Mouse (Mus musculus) left cerebral cortex, adult 9 months (tissue): ENCODE data around the gene Rcn3.
A peak's percentile ranks its signal among the peaks of the same experiment; 100 is the strongest.
"Not testable (repeated sequence)": the region's sequence is repeated elsewhere in the genome, so short reads cannot be mapped to it uniquely, and the experiment has no call there.

Experiments used
- DNase-seq, 2 experiments: peaks; one replicate each; pipeline ENCODE4 v3.0.0; 2022; ENCODE audit warnings: low spot score in 2 of 2

Gene Rcn3

DNA sequence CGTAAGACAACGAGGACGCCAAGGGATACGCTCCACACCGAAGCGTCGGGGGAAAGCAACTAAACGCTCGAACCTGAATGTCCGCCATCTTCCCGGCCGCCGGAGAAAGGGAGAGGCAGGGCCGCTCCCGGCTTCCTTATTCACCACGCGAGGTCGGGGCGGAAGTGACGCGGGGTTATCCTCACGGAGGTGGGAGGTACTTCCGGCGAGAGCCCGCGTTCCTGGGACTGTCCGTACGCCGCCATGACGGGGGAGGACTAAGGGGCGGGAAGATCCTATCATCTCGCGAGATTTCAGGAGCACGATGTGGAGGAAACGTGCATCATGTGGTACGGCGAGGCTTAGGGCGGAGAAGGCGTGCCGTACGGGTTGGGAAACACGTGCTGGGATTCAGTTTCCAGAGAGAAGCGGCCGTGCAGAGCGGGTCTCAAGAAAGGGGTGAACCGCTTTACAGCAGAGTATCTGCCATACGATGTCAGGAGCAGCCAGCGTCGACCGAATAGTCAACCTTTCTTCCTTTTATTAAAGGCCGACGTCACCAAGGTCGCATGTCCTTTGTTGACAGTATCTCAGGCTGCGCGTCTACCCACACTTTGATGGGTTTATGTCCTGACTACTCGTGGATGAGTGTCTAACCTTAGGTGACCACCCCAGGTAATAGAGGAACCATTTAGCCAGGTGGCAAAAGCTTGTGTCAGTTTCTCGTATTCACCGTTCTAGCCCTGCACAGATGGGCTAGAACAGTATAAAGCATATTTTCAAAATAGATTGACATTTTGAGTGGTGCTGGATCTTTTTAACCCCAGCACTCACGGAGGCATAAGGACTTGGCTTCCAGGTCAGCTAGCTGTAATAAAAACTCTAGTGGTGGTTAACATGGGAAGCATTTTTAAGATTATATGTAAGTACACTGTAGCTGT is 32.5 kb upstream of the Rcn3 start, which contains the start of gene Rps11:
TSS of gene Rps11 (minus strand) at position 216 of the 920 bp plus-strand sequence.
- DNase-seq: peak; percentile 97 to 99

GRCm38 (mm10) chr7:45123186-45123570 is 31.2 kb upstream of the Rcn3 start:
- DNase-seq: no peak

- no peak for DNase-seq
Observed at GRCm38 (mm10) chr7:45122561-45123185, 30.7 kb upstream of the Rcn3 start.

DNA sequence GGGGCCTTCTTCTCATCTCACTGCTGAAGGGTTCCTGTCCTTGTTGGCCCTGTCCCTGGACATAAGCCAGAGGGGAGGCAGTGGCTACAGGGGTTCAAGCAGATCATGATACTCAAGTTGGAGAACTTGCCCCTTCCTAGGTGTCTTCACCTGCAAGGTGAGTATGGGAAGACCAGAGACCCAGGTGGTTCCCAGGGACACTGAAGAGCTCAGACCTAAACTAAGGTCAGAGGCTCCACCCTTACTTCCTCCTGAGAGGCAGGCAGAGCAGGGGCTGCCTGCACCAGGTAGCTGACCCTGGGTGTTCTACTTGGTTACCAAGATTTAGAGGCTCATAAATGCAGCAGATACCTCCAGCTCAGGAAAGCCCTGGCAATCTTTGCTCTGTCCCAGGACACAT is 29.9 kb upstream of the Rcn3 start:
- DNase-seq: no peak

- DNase-seq: no peak
Observed at GRCm38 (mm10) chr7:45121404-45121803, 29.4 kb upstream of the Rcn3 start.

GRCm38 (mm10) chr7:45119780-45120709 is 28.0 kb upstream of the Rcn3 start:
- no peak for DNase-seq

DNA sequence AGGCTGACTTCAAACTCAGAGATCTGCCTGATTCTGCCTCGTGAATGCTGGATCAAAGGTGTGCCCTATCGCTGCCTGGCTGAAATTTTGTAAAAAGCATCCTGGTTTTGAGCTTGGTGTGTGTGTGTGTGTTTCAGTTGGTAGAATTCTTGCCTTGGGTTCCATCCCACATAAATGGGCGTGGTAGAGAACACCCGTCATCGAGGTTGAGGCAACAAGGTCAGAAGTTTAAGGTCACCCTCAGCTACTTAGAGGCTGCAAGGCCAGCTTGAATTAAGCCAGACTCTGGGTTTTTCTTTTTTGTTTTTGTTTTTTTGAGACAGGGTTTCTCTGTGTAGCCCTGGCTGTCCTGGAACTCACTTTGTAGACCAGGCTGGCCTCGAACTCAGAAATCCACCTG is 26.3 kb upstream of the Rcn3 start:
- DNase-seq: no peak

DNA sequence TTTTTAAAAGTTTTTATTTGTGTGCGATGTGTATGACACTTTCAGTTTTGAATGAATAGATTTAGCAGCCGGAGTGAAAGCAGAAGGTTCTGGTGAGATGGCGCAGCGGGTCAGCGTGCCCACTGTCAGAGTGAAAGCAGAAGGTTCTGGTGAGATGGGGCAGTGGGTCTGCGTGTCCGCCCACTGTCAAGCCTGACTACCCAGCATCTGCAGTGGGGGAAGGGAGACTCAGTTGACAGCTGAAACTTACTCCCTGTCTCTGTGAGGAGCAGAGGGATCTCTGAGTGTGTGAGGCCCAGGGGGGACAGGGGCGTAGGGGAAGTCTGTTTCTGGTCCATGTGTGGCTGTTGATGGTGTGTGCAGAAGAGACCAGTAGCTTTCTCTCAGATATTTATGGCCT is 25.5 kb upstream of the Rcn3 start:
- no peak for DNase-seq

- no peak for DNase-seq
Observed at GRCm38 (mm10) chr7:45113476-45113875, 21.5 kb upstream of the Rcn3 start.

- no peak for DNase-seq
Observed at GRCm38 (mm10) chr7:45112529-45112928, 20.5 kb upstream of the Rcn3 start.

DNA sequence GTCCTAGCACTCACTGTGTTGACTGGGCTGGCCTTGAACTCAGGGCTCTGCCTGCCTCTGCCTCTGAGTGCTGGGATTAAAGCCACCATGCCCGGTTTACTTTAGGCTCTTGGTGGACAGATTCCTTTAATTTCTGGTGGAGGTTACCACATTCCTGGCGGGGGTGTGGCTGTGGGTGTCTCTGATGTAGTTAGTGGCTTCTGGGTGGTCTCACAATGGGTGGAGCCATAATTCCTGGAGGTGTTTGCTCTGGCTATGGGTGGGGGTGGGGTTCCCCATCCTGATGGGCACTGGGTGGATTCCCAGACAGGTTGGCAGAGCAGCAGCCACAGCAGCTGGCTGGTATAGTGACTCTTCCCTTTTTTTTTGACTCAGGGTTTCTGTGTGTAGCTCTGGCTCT is 19.9 kb upstream of the Rcn3 start:
- no peak for DNase-seq

DNA sequence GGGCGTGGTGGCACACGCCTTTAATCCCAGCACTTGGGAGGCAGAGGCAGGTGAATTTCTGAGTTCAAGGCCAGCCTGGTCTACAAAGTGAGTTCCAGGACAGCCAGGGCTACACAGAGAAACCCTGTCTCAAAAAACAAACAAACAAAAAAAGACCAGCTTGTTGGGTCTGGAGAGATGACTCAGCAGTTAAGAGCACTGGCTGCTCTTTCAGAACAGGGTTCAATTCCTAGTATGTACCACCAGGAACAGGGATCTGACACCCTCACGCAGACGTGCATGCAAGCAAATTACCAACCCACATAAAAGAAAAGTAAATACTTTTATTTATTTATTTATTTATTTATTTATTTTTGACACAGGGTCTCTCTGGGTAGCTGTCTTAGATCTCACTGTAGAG is 18.1 kb upstream of the Rcn3 start:
- DNase-seq: not testable (repeated sequence)

GRCm38 (mm10) chr7:45107052-45107645 is 15.1 kb upstream of the Rcn3 start:
- DNase-seq: no peak

- no peak for DNase-seq
Observed at GRCm38 (mm10) chr7:45106441-45106840, 14.4 kb upstream of the Rcn3 start.

DNA sequence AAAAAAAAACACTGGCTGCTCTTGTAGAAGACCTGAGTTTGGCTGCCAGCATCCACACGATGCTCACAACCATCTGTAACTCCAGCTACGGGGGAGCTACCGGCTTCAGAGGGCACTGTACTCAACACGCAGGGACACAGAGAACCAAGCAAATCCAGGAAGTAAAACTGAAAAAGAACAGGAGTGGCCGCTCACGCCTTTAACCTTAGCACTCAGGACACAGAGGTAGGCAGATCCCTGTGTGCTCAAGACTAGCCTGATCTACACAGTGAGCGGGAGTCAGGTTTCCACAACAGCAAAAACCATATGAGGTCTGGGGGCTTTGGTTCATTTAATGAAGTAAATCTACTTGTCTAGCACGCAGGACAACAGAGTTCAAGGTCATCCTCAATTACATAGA is 13.5 kb upstream of the Rcn3 start:
- no peak for DNase-seq

DNA sequence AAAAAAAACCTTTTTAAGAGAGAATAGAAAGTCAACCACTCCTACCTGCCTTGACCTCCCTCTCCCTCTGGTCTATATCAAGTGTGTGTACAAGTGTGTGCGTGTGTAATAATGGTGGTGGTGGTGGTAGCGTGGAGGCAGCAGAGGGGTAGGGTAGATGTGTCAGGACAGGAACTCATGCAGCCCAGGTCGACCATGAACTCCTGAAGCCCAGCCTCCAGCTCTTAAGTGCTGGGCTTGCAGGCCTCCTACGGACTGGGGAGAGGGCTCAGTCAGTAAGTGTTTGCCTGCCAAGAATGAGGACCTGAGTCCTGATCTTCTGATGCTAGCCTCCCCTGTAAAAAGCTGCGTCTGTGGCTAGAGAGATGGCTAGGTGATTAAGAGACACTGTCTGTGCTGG is 12.9 kb upstream of the Rcn3 start:
- DNase-seq: no peak

DNA sequence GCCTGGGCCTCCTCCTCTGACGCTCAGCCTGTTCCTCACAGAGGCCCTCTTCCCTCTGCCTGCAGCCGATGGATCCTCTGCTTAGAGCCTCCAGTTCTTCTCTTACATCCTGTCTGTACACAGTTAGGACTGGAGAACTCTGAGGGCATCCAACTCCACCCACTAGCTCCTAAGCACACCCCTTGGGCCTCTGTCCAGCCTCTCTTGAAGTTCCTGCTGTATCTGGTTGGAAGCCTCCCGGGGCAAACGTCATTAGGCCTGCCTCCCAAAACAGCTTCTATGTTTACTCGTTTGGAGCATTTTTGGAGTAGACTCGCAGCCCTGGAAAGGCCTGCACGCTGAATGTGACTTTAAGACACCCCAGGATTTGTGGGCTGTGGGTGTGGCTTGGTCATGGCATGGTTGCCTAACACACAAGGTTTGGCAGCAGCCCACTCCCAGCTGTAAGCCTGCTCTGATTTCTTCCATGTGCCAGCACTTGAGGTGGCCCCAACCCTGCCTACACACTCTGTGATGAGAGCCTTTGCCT is 11.7 kb upstream of the Rcn3 start, which contains the start of gene Fcgrt:
TSS of gene Fcgrt (minus strand) at position 200 of the 529 bp plus-strand sequence.
- peak in 1 of 2 experiments; percentile 47 for DNase-seq

DNA sequence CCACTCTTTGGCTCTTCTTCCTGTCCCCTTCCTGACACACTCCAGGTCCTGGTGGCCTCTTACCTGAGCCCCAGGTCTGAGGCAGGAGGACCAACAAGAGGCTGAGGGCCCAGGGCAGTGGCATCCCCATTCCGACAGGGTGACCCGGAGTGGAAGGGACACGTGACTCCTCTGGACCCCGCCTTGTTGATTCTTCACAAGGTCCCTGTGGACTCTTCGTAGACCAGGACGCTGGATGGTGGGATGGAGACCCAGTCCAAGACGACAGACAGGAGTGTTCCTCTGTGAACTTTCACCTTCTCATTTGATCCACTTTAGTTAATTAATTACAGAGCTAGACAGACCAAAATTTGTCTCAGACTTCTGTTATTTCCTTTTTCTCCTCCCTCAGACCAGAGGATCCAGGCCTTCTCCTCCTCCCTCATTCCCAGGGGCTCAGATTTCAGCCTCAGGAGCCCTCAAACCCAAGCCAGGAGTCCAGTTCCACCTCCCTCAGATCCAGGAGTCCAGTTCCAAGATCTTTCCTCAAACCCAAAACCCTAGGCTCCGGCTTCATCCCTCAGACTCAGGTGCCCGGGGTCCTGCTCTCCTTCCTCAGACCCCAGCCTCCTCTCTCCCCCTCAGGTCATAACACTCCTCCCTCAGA is 11.0 kb upstream of the Rcn3 start:
- no peak for DNase-seq

- DNase-seq: no peak
Observed at GRCm38 (mm10) chr7:45102441-45102840, 10.4 kb upstream of the Rcn3 start.

- no peak for DNase-seq
Observed at GRCm38 (mm10) chr7:45100046-45100445, 8.0 kb upstream of the Rcn3 start.
